Mouse (Mus musculus) granulocyte monocyte progenitor cell, adult 5-6 weeks (primary cell): ENCODE data around the gene Atg7. TPM values are rescaled to one million over a fixed set of nuclear protein-coding genes. Genes with fewer than 3 reads are reported as not detected.
"Not testable (repeated sequence)": the region's sequence is repeated elsewhere in the genome, so short reads cannot be mapped to it uniquely, and the experiment has no call there.

Experiments
- ATAC-seq: replicated peaks from 2 replicates; pipeline ENCODE4 v1.8.0; 2016; ENCODE audit warnings: mild to moderate bottlenecking, moderate TSS enrichment, inconsistent platforms; ENCODE audit not compliant: poor library complexity, severe bottlenecking
- total RNA-seq, 2 experiments: library from RNA; stranded (forward) in 1 of 2; stranded (reverse) in 1 of 2; fragments of 200-712, 200-1000 nt in 1 of 2; fragments of >200 nt in 1 of 2; fragmentation: Nextera tagmentation in 1 of 2; gene quantifications; 2 replicates each; pipeline ENCODE4 v1.2.3; 2014 to 2017

Gene Atg7
- total RNA-seq (2014; fragmentation: Nextera tagmentation) (36.4 and 45.2 TPM in 2 replicates), total RNA-seq (2017) (16.9 and 18.7 TPM in 2 replicates)

- ATAC-seq = peak; percentile 92
These were observed at the start of gene Atg7 for GRCm38 (mm10) chr6:114642601-114643528. Gene Atg7, plus strand, starts transcription at chr6:114643097.

- ATAC-seq = not testable (repeated sequence)
These were observed 28.8 kb upstream of the Atg7 start for GRCm38 (mm10) chr6:114614076-114614475.

- not testable (repeated sequence) for ATAC-seq
These were observed 9.0 kb upstream of the Atg7 start for GRCm38 (mm10) chr6:114633886-114634285.

GRCm38 (mm10) chr6:114643716-114644115 lies 819 bp downstream of the Atg7 start:
- no peak for ATAC-seq

GRCm38 (mm10) chr6:114644531-114644930 lies 1.6 kb downstream of the Atg7 start:
- peak; percentile 70 for ATAC-seq

GRCm38 (mm10) chr6:114646201-114646600 lies 3.3 kb downstream of the Atg7 start:
- ATAC-seq = no peak

GRCm38 (mm10) chr6:114647011-114647410 lies 4.1 kb downstream of the Atg7 start:
- ATAC-seq = no peak

GRCm38 (mm10) chr6:114648352-114649030 lies 5.6 kb downstream of the Atg7 start:
- peak; percentile 63 for ATAC-seq

- no peak for ATAC-seq
These were observed 9.3 kb downstream of the Atg7 start for GRCm38 (mm10) chr6:114652209-114652608.

- no peak for ATAC-seq
These were observed 14.1 kb downstream of the Atg7 start for GRCm38 (mm10) chr6:114656826-114657600.

GRCm38 (mm10) chr6:114657807-114658206 lies 14.9 kb downstream of the Atg7 start:
- no peak for ATAC-seq

GRCm38 (mm10) chr6:114659278-114659991 lies 16.5 kb downstream of the Atg7 start:
- ATAC-seq = peak; percentile 63

GRCm38 (mm10) chr6:114659992-114660800 lies 17.3 kb downstream of the Atg7 start:
- ATAC-seq = peak; percentile 94

GRCm38 (mm10) chr6:114663707-114664106 lies 20.8 kb downstream of the Atg7 start:
- no peak for ATAC-seq

- no peak for ATAC-seq
These were observed 21.8 kb downstream of the Atg7 start for GRCm38 (mm10) chr6:114664716-114665115.

- ATAC-seq = no peak
These were observed 24.6 kb downstream of the Atg7 start for GRCm38 (mm10) chr6:114667518-114667917.

- no peak for ATAC-seq
These were observed 31.9 kb downstream of the Atg7 start for GRCm38 (mm10) chr6:114674771-114675170.

GRCm38 (mm10) chr6:114676091-114676490 lies 33.2 kb downstream of the Atg7 start:
- no peak for ATAC-seq

- ATAC-seq = no peak
These were observed 39.3 kb downstream of the Atg7 start for GRCm38 (mm10) chr6:114682092-114682711.
